Mouse (Mus musculus): ENCODE results near the gene Ccdc106. TPM values are rescaled to one million over a fixed set of nuclear protein-coding genes. Genes with fewer than 3 reads are reported as not detected.
"Not testable (repeated sequence)": the region's sequence is repeated elsewhere in the genome, so short reads cannot be mapped to it uniquely, and the experiment has no call there.

Gene Ccdc106
- polyA plus RNA-seq, 1 experiment from 2014 or later, result 21.9 TPM

DNA sequence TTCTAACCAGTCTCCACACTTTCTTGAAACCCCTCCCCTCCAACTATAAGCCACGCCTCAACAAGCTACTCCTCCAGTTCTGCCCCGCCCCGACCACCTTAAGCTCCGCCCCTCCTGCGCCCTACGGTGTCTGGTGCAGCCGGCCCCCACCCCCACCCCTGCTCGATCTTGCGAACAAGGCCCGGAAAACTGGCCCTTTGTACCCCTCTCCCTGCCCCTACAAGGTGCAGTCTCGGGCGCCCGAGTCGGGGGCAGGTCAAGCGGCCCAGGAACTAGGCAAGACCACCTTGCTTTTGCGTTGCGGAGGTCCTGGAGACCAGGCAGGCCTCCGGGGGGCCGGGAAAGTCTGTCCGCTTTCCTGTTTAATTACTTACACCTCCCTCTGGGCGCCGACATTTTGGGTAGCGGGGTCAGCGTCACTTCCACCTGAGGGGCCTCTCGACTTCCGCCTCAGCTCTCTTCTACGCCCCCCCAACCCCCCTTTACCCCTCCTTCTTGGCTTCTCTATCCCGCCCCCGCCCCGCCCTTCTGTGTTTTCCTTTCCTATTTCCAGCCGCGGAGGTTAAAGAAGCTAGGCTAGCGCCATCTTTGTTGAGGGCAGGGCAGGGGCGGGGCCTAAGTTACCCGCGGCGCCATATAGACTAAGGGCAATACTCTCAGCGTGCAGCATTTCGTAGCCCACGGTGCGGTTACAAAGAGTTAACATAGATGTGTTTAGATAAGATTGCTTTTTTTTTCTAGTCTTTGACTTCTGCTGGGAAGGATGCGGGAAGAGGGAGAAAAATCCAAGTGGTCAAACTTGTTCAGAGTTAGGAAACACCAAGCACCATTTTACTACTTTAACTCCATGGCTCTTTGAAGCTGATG, 5.9 kb upstream of the Ccdc106 start, which contains the start of the genes Zfp524 and Fiz1:
Zfp524 (plus strand) TSS at position 165 of the 867 bp plus-strand sequence.
Fiz1 (minus strand) TSS at position 447 of the 867 bp plus-strand sequence.
- H3K9me3 ChIP-seq (replicated peaks; ENCODE audit: control insufficient read depth, low read length), result no peaks in the 10 kb centered on the region
- peak within 1 kb of the TSS; percentile 95 for H3K27ac ChIP-seq (ENCODE audit: low read length)
- peaks cover 30% of the 10 kb centered on the region for H3K36me3 ChIP-seq (ENCODE audit: control insufficient read depth, insufficient read depth, low read length)
- under 1% methylated on average over 42 of the region's 42 CpGs for WGBS
- peak within 1 kb of the TSS; percentile 89 for H3K9ac ChIP-seq (ENCODE audit: low read length)
- peaks cover 9% of the 10 kb centered on the region for H3K4me1 ChIP-seq (ENCODE audit: control insufficient read depth, insufficient read depth, low read length)
- no peaks in the 10 kb centered on the region for H3K27me3 ChIP-seq (ENCODE audit: control insufficient read depth, insufficient read depth, low read length)
- H3K4me3 ChIP-seq (replicated peaks; ENCODE audit: low read length), result peak within 1 kb of the TSS; percentile 83
- peak; percentile 84 for ATAC-seq (ENCODE audit: insufficient read depth, low FRiP score)
- peak within 1 kb of the TSS; percentile 63 for H3K4me2 ChIP-seq (ENCODE audit: low read depth, low read length)

- H3K4me3 ChIP-seq (replicated peaks; ENCODE audit: low read length), result peak within 1 kb of the TSS; percentile 83
- peaks cover 22% of the 10 kb centered on the region for H3K36me3 ChIP-seq (ENCODE audit: control insufficient read depth, insufficient read depth, low read length)
- H3K9me3 ChIP-seq (replicated peaks; ENCODE audit: control insufficient read depth, low read length), result no peaks in the 10 kb centered on the region
- peak within 1 kb of the TSS; percentile 63 for H3K4me2 ChIP-seq (ENCODE audit: low read depth, low read length)
- H3K4me1 ChIP-seq (ENCODE audit: control insufficient read depth, insufficient read depth, low read length), result peaks cover 10% of the 10 kb centered on the region
- peak within 1 kb of the TSS; percentile 95 for H3K27ac ChIP-seq (ENCODE audit: low read length)
- peak; percentile 84 for ATAC-seq (ENCODE audit: insufficient read depth, low FRiP score)
- no peaks in the 10 kb centered on the region for H3K27me3 ChIP-seq (ENCODE audit: control insufficient read depth, insufficient read depth, low read length)
- WGBS, result under 1% methylated on average over 59 of the region's 76 CpGs
- H3K9ac ChIP-seq (ENCODE audit: low read length), result peak within 1 kb of the TSS; percentile 89
Measured at GRCm38 (mm10) chr7:5015118-5016001, 5.0 kb upstream of the Ccdc106 start, which contains the start of gene Gm44973. Gene Gm44973, plus strand, starts transcription at chr7:5015496.

DNA sequence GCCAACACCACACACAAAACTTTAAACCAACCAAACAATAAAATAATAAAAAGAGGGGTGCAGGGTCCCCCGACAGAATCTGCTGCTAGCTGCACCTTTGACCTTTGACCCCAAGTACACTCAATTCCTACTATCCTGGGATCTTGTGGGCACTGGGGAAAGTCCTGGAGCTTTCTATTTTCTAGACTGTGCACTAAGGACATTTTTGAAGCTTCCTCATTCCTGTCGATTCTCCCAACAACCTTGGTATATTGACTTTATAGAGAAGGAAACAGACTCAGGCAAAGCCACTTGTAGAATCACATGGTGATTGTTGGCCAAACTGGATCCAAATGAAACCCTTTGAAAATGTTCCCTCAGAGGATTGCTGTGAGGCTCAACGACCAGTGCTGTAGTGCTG, 4.3 kb upstream of the Ccdc106 start:
- H3K9me3 ChIP-seq (replicated peaks; ENCODE audit: control insufficient read depth, low read length), result no peaks in the 10 kb centered on the region
- H3K36me3 ChIP-seq (ENCODE audit: control insufficient read depth, insufficient read depth, low read length), result peaks cover 16% of the 10 kb centered on the region
- H3K4me3 ChIP-seq (replicated peaks; ENCODE audit: low read length), result peak overlapping the region; percentile 83
- peaks cover 12% of the 10 kb centered on the region for H3K4me1 ChIP-seq (ENCODE audit: control insufficient read depth, insufficient read depth, low read length)
- peak overlapping the region; percentile 95 for H3K27ac ChIP-seq (ENCODE audit: low read length)
- WGBS, result 55% methylated on average over 3 of the region's 3 CpGs
- H3K27me3 ChIP-seq (ENCODE audit: control insufficient read depth, insufficient read depth, low read length), result no peaks in the 10 kb centered on the region
- H3K9ac ChIP-seq (ENCODE audit: low read length), result peak overlapping the region; percentile 76
- ATAC-seq (ENCODE audit: insufficient read depth, low FRiP score), result no peak
- peak overlapping the region; percentile 63 for H3K4me2 ChIP-seq (ENCODE audit: low read depth, low read length)

DNA sequence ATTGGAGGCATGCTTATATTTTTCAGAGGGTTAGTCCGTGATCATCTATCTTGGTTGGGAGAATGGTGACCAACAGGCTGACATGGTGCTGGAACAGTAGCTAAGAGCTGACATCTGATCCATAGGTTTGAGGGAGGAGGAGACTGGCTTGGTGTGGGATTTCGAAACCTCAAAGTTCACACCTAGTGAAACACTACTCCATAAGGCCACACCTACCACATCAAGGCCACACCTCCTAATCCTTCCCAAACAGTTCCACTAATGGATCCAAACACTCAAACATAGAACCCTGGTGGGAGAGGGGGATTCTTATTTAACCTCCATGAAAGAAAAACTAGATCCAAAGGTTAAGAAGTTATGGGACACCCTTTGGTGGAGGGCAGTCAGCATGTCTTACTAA, 3.4 kb upstream of the Ccdc106 start:
- peaks cover 7% of the 10 kb centered on the region for H3K36me3 ChIP-seq (ENCODE audit: control insufficient read depth, insufficient read depth, low read length)
- H3K27ac ChIP-seq (ENCODE audit: low read length), result no peak overlapping the region
- WGBS, result 100% methylated on average over 2 of the region's 2 CpGs
- no peaks in the 10 kb centered on the region for H3K9me3 ChIP-seq (replicated peaks; ENCODE audit: control insufficient read depth, low read length)
- no peaks in the 10 kb centered on the region for H3K27me3 ChIP-seq (ENCODE audit: control insufficient read depth, insufficient read depth, low read length)
- no peak for ATAC-seq (ENCODE audit: insufficient read depth, low FRiP score)
- peaks cover 20% of the 10 kb centered on the region for H3K4me1 ChIP-seq (ENCODE audit: control insufficient read depth, insufficient read depth, low read length)
- H3K4me2 ChIP-seq (ENCODE audit: low read depth, low read length), result no peak overlapping the region
- H3K9ac ChIP-seq (ENCODE audit: low read length), result no peak overlapping the region
- no peak overlapping the region for H3K4me3 ChIP-seq (replicated peaks; ENCODE audit: low read length)

DNA sequence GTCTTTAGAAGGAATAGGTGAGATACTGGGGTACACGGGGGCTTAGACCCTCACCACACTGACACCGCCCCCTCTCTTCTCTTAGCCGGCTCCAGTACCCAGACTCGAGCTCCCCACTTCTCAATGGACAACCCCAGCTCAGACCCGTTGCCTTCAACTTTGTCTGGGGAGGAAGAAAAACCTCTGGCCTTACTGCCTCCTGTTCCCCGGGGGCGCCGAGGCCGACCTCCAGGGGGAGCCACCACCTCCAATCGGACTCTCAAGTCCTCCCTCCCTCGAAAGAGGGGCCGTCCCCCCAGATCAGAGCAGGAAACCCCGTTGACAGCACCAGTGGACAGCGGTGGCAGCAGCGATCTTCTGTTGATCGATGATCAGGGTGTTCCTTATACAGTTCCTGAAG, 3.0 kb upstream of the Ccdc106 start:
- peaks cover 20% of the 10 kb centered on the region for H3K4me1 ChIP-seq (ENCODE audit: control insufficient read depth, insufficient read depth, low read length)
- no peaks in the 10 kb centered on the region for H3K27me3 ChIP-seq (ENCODE audit: control insufficient read depth, insufficient read depth, low read length)
- no peak overlapping the region for H3K4me3 ChIP-seq (replicated peaks; ENCODE audit: low read length)
- no peaks in the 10 kb centered on the region for H3K9me3 ChIP-seq (replicated peaks; ENCODE audit: control insufficient read depth, low read length)
- 88% methylated on average over 16 of the region's 16 CpGs for WGBS
- H3K4me2 ChIP-seq (ENCODE audit: low read depth, low read length), result no peak overlapping the region
- no peak overlapping the region for H3K27ac ChIP-seq (ENCODE audit: low read length)
- ATAC-seq (ENCODE audit: insufficient read depth, low FRiP score), result no peak
- peaks cover 6% of the 10 kb centered on the region for H3K36me3 ChIP-seq (ENCODE audit: control insufficient read depth, insufficient read depth, low read length)
- no peak overlapping the region for H3K9ac ChIP-seq (ENCODE audit: low read length)

DNA sequence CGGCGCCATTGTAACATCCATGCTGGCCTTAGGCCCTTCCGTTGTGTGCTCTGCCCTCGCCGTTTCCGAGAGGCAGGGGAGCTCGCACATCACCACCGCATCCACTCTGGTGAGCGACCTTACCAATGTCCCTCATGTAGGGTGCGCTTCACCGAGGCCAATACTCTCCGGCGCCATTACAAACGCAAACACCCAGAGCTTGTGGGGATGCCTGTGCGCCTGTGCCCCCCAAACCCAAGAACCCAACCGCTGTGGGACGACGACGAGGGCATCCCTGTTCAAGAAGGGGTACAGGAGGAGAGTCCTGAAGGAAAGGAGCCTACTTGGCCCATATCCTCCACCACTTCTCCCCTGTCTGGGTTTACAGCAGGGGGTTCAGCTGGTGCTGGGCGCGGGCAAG, 2.4 kb upstream of the Ccdc106 start:
- no peak for ATAC-seq (ENCODE audit: insufficient read depth, low FRiP score)
- Histone ChIP-seq H3K4me2 (ENCODE audit: low read depth, low read length) (no peak overlapping the region), H3K9ac (ENCODE audit: low read length) (no peak overlapping the region), H3K4me1 (ENCODE audit: control insufficient read depth, insufficient read depth, low read length) (peaks cover 20% of the 10 kb centered on the region), H3K9me3 (replicated peaks; ENCODE audit: control insufficient read depth, low read length) (no peaks in the 10 kb centered on the region), H3K27ac (ENCODE audit: low read length) (no peak overlapping the region), H3K4me3 (replicated peaks; ENCODE audit: low read length) (no peak overlapping the region), H3K36me3 (ENCODE audit: control insufficient read depth, insufficient read depth, low read length) (peaks cover 6% of the 10 kb centered on the region; the same call in 1 of the 2 replicates), H3K27me3 (ENCODE audit: control insufficient read depth, insufficient read depth, low read length) (no peaks in the 10 kb centered on the region)
- 97% methylated on average over 21 of the region's 21 CpGs for WGBS

DNA sequence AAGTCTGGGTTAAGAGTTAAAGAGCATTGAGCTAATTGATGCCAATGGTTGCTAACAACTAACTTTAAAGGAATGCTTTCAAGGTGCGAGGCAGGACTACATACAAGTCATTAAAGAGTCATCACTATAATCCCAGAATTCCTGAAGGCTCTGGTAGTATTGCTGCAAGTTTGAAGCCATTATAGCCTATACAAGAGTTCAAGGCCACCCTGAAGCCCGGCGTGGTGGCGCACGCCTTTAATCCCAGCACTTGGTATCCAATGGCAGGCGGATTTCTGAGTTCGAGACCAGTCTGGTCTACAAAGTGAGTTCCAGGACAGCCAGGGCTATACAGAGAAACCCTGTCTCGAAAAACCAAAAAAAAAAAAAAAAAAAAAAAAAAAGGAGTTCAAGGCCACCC, 777 bp upstream of the Ccdc106 start:
- H3K36me3 ChIP-seq (ENCODE audit: control insufficient read depth, insufficient read depth, low read length); H3K9me3 ChIP-seq (replicated peaks; ENCODE audit: control insufficient read depth, low read length); H3K27me3 ChIP-seq (ENCODE audit: control insufficient read depth, insufficient read depth, low read length); ATAC-seq (ENCODE audit: insufficient read depth, low FRiP score): not testable (repeated sequence)
- Histone ChIP-seq H3K9ac (ENCODE audit: low read length) (peak overlapping the region; percentile 97), H3K27ac (ENCODE audit: low read length) (peak overlapping the region; percentile 91), H3K4me1 (ENCODE audit: control insufficient read depth, insufficient read depth, low read length) (peaks cover 20% of the 10 kb centered on the region), H3K4me2 (ENCODE audit: low read depth, low read length) (peak overlapping the region; percentile 85), H3K4me3 (replicated peaks; ENCODE audit: low read length) (peak overlapping the region; percentile 84)
- WGBS, result 32% methylated on average over 8 of the region's 8 CpGs

DNA sequence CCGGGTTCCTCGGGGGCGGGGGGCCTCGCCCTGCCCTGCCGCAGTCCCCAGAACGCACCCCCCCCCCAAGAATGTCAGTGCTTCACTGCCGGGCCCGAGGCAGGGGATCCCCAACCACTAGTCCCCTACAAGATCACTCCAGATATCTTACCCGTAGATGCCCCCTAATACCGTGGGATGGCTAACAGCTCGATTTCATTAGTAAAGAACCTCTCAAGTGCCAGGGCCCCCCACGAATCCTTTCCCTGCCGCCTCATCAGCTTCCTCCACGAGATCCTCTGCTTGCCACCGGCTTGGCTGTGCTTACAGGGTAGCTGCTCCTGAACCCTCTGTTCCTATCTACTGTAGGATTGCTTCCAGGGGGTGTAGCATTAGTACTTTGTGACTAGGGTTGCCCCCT, 332 bp downstream of the Ccdc106 start:
- 0% methylated on average over 15 of the region's 15 CpGs for WGBS
- H3K4me3 ChIP-seq (replicated peaks; ENCODE audit: low read length), result peak overlapping the region; percentile 84
- H3K9me3 ChIP-seq (replicated peaks; ENCODE audit: control insufficient read depth, low read length), result no peaks in the 10 kb centered on the region
- H3K27ac ChIP-seq (ENCODE audit: low read length), result peak overlapping the region; percentile 91
- ATAC-seq (ENCODE audit: insufficient read depth, low FRiP score), result no peak
- H3K9ac ChIP-seq (ENCODE audit: low read length), result peak overlapping the region; percentile 97
- H3K4me2 ChIP-seq (ENCODE audit: low read depth, low read length), result peak overlapping the region; percentile 85
- H3K4me1 ChIP-seq (ENCODE audit: control insufficient read depth, insufficient read depth, low read length), result peaks cover 20% of the 10 kb centered on the region
- no peaks in the 10 kb centered on the region for H3K27me3 ChIP-seq (ENCODE audit: control insufficient read depth, insufficient read depth, low read length)
- H3K36me3 ChIP-seq (ENCODE audit: control insufficient read depth, insufficient read depth, low read length), result peaks cover 6% of the 10 kb centered on the region; the same call in 1 of the 2 replicates

Measured in stomach, embryonic 16.5 days (tissue).